Mouse (Mus musculus): ENCODE data around the gene Gm21987. TPM values are rescaled to one million over a fixed set of nuclear protein-coding genes. Genes with fewer than 3 reads are reported as not detected.

Gm21987 gene
- total RNA-seq, 2 experiments from 2014 or later = 1.1 TPM; not detected in 1

Other genes with a start within 250 kb of the Gm21987 start
- gene Nr1i2, start 52.2 kb upstream of the Gm21987 start, total RNA-seq (2021) = not detected
- 1 to 10 TPM; 1.4 TPM for gene Maats1, start 4.9 kb upstream of the Gm21987 start, total RNA-seq (2021)
- gene Cox17, start within 50 bp of the Gm21987 start, total RNA-seq (2021) = 100 to 1,000 TPM; 116 to 123 TPM
- under 1 TPM; 0.21 to 0.50 TPM for gene Popdc2, start 15.2 kb downstream of the Gm21987 start, total RNA-seq (2021)
- gene Pla1a, start 86.1 kb downstream of the Gm21987 start, total RNA-seq (2021) = 1 to 10 TPM; 1.2 to 1.3 TPM
- gene Adprh, start 105.7 kb downstream of the Gm21987 start, total RNA-seq (2021) = 10 to 100 TPM; 58.3 to 61.1 TPM
- under 1 TPM; 0.53 to 0.83 TPM for gene Cd80, start 108.5 kb downstream of the Gm21987 start, total RNA-seq (2021)
- gene Timmdc1, start 175.6 kb downstream of the Gm21987 start, total RNA-seq (2021) = 10 to 100 TPM; 32.6 to 33.5 TPM
- 10 to 100 TPM; 41.1 to 44.8 TPM for gene Poglut1, start 203.2 kb downstream of the Gm21987 start, total RNA-seq (2021)
- gene Tmem39a, start 211.7 kb downstream of the Gm21987 start, total RNA-seq (2021) = 10 to 100 TPM; 18.7 to 23.5 TPM